Mouse (Mus musculus) CD8-positive naive resting alpha-beta T cell, adult 57 days (primary cell): ENCODE results near the gene Abcg4. TPM values are rescaled to one million over a fixed set of nuclear protein-coding genes. Genes with fewer than 3 reads are reported as not detected.

Source experiments
- total RNA-seq: library from RNA; stranded (reverse); gene quantifications from one replicate; pipeline ENCODE4 v1.2.4, GENCODE M21; 2023

Gene Abcg4
- 0.24 TPM for total RNA-seq

GRCm38 (mm10) chr9:44288076-44288958, at the start of gene Abcg4:
Gene Abcg4, minus strand, starts transcription at chr9:44288615.

GRCm38 (mm10) chr9:44334396-44335330, 46.2 kb upstream of the Abcg4 start, which contains the start of gene H2afx:
Gene H2afx, plus strand, starts transcription at chr9:44334694.

DNA sequence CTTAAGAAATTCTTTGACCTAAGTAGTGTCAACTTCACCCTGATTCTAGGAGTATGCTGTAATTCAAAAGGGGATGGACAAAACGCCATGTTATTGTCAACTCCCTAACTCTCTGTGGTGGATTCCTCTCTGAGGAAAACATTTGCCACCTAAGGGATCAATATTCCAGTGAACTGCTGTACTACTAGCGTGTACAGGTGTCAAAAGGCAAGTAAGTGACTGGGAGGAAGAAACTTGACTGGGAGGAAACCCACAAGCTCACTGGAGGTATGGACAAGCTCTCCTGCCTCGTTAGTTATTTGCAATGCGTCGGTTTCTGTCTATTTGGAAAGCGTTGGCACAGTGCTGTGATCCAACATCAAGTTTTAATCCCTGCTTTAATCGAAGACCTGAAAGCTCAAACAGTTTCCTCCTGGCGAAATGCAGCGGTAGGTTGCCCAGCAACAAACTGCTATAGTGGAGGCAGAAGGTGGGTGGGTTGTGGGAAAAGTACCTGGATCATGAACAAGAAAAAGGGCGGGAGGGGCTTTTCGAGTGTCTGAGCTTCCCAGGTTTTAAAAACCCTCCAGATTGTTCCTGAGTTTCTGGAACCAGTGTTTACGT, 37.5 kb upstream of the Abcg4 start, which contains the start of gene Dpagt1:
TSS of gene Dpagt1 (plus strand) at position 252 of the 603 bp plus-strand sequence.

DNA sequence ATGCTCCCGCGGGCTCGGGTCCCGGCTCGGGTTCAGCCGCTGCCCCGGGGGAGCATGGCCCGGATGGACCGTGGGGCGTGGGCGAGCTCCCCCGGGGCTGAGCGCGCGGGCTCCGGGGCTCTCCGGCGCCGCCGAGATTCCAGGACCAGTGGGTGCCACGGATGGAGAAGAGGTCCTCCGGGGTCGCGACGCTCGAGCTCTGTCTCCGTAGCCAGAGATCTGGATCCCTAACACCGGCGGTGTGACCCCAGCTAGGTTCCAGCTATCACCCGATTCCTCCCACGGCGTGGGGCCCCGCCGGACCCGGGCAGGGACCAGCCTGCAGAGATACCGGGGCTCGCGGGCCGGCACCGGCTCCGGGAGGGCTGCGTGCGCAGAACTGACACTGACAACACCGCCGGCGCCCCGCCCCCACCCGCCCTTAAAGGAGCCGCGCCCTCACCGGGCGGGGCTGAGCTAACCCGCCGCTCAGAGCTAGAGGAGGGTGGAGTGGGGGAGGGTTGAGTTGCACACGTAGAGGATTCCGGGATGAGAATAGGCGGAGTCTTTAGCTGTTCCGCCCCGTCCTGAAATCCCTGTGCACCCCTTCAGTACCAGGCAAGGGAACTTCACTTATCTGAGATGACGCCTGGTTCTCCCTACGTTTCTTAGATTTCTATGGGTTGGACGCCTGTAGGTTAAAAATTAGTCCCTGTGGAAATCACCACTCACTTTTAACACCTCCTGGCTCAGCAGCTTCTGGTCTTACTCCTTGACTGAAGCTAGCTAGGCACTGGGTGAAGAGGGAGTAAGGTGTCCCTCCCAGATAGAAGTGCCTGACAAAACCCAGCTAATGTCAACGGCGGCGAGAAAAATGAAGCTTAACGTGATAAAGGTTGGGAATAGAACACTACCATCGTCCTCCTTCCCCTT, 31.7 kb upstream of the Abcg4 start, which contains the start of gene C2cd2l:
TSS of gene C2cd2l (minus strand) at position 399 of the 912 bp plus-strand sequence.

DNA sequence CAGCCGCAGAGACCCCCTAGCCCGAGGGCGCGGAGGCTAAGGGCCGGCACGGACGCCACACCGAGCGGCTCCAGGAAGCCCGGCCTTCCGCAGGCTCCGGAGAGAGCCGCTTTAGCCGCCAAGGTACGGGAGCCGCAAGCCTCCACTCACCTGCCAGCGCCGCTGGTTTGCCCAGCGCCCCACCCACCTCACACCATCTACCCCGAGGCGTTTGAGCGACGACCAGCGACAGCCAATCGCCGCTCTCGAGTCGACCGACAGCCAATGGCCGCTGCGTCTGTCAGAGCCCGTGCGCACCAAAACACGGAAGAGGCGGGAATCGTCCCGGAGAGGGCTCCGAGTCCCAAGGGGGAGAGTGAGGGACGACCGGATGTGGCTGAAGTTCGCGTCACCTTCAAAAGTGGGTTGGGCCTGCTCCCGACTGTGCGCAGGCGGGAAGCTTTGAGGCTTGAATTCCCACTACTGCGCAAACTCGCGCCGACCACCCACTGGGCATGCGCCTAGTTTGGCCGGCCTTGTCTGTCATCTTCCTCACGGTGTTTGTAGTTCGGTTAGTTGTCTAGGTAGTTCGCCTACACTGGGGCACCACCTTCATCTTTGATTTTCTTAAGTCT, 17.2 kb upstream of the Abcg4 start, which contains the start of gene Hinfp:
TSS of gene Hinfp (minus strand) at position 206 of the 614 bp plus-strand sequence.

DNA sequence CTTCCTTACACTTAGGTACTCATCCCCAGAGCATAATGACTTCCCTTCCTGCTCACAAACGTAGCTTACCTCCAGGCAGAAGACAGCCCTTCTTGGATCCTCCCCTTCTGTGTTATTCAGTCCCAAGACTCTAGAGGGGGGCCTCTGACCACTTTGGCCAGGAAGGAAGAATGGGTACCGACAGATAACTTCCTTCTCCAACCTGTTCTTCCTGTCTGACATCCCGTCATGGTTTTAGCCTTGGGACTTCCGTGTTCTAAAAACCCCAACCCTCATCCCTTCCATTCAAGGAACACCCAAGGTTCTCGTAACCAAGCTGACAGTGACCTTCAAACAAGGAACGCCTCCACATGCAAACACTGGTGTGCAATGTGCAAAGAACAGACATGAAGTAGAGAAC, 20.0 kb downstream of the Abcg4 start, which contains the start of gene Nlrx1:
TSS of gene Nlrx1 (minus strand) at position 168 of the 400 bp plus-strand sequence.

DNA sequence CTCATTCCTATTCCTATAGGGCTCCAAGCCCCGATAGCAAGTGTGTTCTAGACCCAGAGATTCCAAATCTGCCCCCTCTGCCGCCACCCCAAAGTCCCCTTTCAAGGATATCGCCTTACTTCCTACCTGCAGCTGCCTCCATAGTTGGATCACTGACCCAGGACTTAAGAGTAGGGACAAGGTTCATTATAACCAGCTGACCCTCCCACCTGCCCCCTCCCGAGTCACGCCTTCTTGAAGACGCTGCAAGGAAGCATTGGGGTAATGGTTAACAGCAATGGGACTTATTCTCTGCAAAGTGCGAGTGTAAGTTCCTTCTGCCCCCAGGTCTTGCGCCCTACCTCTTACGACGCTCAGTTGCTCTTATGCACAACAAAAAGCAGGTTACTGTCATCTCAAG, 37.1 kb downstream of the Abcg4 start, which contains the start of gene Pdzd3:
TSS of gene Pdzd3 (minus strand) at position 158 of the 400 bp plus-strand sequence.

GRCm38 (mm10) chr9:44240399-44240798, 48.0 kb downstream of the Abcg4 start, which contains the start of gene Ccdc153:
Gene Ccdc153, plus strand, starts transcription at chr9:44240676.

GRCm38 (mm10) chr9:44233802-44234478, 54.5 kb downstream of the Abcg4 start, which contains the start of gene Cbl:
Gene Cbl, minus strand, starts transcription at chr9:44234049.

Other genes starting within 250 kb of the Abcg4 start
- 993 TPM for gene Thy1, start 245.2 kb downstream of the Abcg4 start, total RNA-seq
- gene Usp2, start 221.6 kb downstream of the Abcg4 start, total RNA-seq = 41.6 TPM
- gene Mfrp, start 186.9 kb downstream of the Abcg4 start, total RNA-seq = 0.34 TPM
- not detected for gene C1qtnf5, start 181.4 kb downstream of the Abcg4 start, total RNA-seq
- 0.21 TPM for gene Gm49380, start 175.1 kb downstream of the Abcg4 start, total RNA-seq
- gene Rnf26, start 175.1 kb downstream of the Abcg4 start, total RNA-seq = 20.6 TPM
- 1.5 TPM for gene Mcam, start 154.1 kb downstream of the Abcg4 start, total RNA-seq
- 154 TPM for gene Cbl, start 54.6 kb downstream of the Abcg4 start, total RNA-seq
- not detected for gene Ccdc153, start 47.9 kb downstream of the Abcg4 start, total RNA-seq
- gene Pdzd3, start 37.1 kb downstream of the Abcg4 start, total RNA-seq = not detected
- 5.8 TPM for gene Nlrx1, start 20.0 kb downstream of the Abcg4 start, total RNA-seq
- 55.6 TPM for gene Hinfp, start 17.1 kb upstream of the Abcg4 start, total RNA-seq
- gene C2cd2l, start 31.7 kb upstream of the Abcg4 start, total RNA-seq = 22.2 TPM
- gene Dpagt1, start 37.4 kb upstream of the Abcg4 start, total RNA-seq = 8.9 TPM
- 36.3 TPM for gene H2afx, start 46.1 kb upstream of the Abcg4 start, total RNA-seq
- gene Hmbs, start 55.6 kb upstream of the Abcg4 start, total RNA-seq = 13.8 TPM
- 53.0 TPM for gene Vps11, start 73.1 kb upstream of the Abcg4 start, total RNA-seq
- gene Hyou1, start 90.9 kb upstream of the Abcg4 start, total RNA-seq = 55.7 TPM
- gene Slc37a4, start 108.2 kb upstream of the Abcg4 start, total RNA-seq = 12.8 TPM
- gene Rps25, start 118.5 kb upstream of the Abcg4 start, total RNA-seq = 3,014 TPM
- gene Trappc4, start 119.0 kb upstream of the Abcg4 start, total RNA-seq = 42.5 TPM
- 37.9 TPM for gene Ccdc84, start 130.0 kb upstream of the Abcg4 start, total RNA-seq
- not detected for gene Foxr1, start 152.5 kb upstream of the Abcg4 start, total RNA-seq
- not detected for gene Upk2, start 166.4 kb upstream of the Abcg4 start, total RNA-seq
- gene Bcl9l, start 194.2 kb upstream of the Abcg4 start, total RNA-seq = 251 TPM